Mouse (Mus musculus): Measurements from ENCODE around the gene Mms19. TPM values are rescaled to one million over a fixed set of nuclear protein-coding genes. Genes with fewer than 3 reads are reported as not detected.

Mms19 gene
- total RNA-seq, 2 experiments from 2014 or later, result 7.7 to 8.7 TPM

DNA sequence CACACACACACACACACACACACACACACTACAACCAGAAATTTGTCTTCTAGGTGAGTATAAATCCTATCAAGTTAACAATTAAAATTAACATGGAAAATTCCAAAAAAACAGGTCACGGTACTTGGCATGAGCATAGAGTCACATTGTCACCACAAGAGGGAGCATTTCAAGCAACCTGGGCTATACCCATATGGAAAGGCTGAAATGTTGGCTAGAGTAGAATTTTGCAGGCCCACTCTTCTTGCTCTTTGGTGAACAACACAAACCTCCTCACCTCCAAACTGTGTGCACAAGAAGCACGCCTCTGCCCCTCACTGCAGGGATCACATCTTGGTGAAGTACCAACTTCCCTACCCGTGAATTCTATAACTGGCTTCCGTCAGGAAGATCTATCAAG lies 82.1 kb downstream of the Mms19 start:
- no peak for DNase-seq

DNA sequence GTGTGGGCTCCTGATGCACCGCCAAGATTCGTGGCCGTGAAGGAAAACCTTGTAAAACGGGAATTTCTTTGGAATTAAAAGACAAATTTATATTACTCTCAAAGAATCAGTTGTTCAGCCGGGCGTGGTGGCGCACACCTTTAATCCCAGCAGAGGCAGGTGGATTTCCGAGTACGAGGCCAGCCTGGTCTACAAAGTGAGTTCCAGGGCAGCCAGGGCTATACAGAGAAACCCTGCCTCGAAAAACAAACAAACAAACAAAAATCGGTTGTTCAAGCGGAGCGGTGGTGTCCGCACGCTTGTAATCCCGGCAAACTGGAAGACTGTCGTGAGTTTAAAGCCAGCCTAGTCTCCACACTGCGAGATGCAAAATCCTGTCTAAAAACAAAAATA lies 84.6 kb downstream of the Mms19 start:
- no peak for DNase-seq

DNA sequence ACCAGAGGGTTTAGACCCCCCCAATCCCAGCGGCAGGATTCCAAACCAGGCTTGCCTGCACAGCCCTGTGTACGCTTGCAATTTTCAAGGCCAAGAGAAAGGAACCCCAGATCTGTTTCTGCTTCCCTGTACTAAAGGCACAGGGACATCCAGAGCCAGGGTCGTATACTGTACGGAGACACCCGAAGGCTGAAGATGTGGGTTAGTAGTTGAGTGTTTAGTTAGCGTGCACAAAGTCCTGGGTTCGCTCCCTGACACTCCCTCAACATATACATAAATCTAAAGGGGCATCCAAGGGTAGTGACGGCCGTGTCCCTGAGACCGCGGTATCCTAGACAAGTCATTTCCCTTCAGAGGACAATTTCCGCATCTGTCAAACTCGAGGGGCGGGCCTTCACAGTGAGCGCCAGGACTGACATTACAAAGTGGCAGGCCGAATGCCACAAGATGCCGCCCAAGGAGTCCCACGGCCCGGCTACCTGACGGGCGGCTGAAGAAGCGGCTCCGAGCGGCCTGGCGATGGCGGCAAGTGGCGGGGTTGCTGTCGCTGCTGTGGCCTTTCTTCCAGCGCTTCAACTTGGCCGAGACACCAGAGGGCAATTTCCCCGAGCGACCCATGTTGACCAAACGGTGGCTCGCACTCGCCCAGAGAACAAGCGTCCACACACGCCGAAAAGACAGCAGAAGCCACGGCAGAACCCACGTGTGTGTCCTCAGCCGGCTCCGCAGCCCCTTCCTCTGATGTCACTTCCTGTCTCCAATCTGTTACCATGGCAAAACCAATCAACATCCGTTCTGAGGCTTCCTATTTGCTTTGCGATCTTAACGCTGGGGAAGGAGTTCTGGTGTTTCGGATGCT lies 85.3 kb downstream of the Mms19 start, which contains the start of gene Rrp12:
Gene Rrp12 (minus strand): TSS at position 714 of the 859 bp plus-strand sequence.
- DNase-seq, result peak; percentile 74

DNA sequence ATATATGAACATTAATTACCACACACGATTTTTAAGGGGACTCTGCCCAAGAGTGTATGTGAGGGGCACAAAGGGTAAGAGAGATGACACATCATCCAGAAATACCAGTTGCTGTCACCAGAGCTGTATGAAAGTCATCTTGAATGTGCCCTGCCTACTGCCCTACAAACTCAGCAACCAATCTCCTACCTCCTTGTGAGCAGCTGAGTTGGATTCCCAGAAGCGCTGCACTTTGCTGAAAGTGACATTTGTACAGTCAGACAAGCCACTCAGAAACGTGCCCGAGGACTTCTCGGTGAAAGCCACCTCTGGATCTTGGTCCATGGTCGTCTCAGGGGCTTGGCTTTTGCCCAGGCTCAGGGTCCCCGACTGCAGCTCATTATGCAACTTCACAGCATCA lies 86.0 kb downstream of the Mms19 start:
- no peak for DNase-seq

Other genes with a start within 250 kb of the Mms19 start
- under 1 TPM; 0.59 to 0.79 TPM for gene Slit1, start 237.5 kb downstream of the Mms19 start, total RNA-seq (2021)
- 1 to 10 TPM; 6.1 to 8.1 TPM for gene Arhgap19, start 179.1 kb downstream of the Mms19 start, total RNA-seq (2021)
- gene Frat1, start 151.2 kb downstream of the Mms19 start, total RNA-seq (2021), result 1 to 10 TPM; 5.9 to 7.3 TPM
- gene Frat2, start 133.0 kb downstream of the Mms19 start, total RNA-seq (2021), result 10 to 100 TPM; 19.7 to 22.4 TPM
- gene Rrp12, start 85.0 kb downstream of the Mms19 start, total RNA-seq (2021), result 10 to 100 TPM; 31.0 to 37.5 TPM
- gene Pgam1, start 69.2 kb downstream of the Mms19 start, total RNA-seq (2021), result 10 to 100 TPM; 22.7 to 23.3 TPM
- 10 to 100 TPM; 11.4 to 16.4 TPM for gene Exosc1, start 47.7 kb downstream of the Mms19 start, total RNA-seq (2021)
- 10 to 100 TPM; 19.2 to 20.5 TPM for gene Zdhhc16, start 47.7 kb downstream of the Mms19 start, total RNA-seq (2021)
- gene Ubtd1, start 606 bp upstream of the Mms19 start, total RNA-seq (2021), result 10 to 100 TPM; 15.4 to 19.8 TPM
- 1,000 to 10,000 TPM in 1 of 2 experiments, 100 to 1,000 TPM in 1; 167 to 1,046 TPM for gene Ankrd2, start 54.8 kb upstream of the Mms19 start, total RNA-seq (2021)
- 1 to 10 TPM; 2.1 to 2.3 TPM for gene Hoga1, start 64.5 kb upstream of the Mms19 start, total RNA-seq (2021)
- under 1 TPM; 0.20 to 0.32 TPM for gene 4933411K16Rik, start 71.1 kb upstream of the Mms19 start, total RNA-seq (2021)
- gene Morn4, start 105.2 kb upstream of the Mms19 start, total RNA-seq (2021), result 1 to 10 TPM; 1.2 to 1.8 TPM
- gene Pi4k2a, start 109.3 kb upstream of the Mms19 start, total RNA-seq (2021), result 10 to 100 TPM; 10.4 to 12.2 TPM
- gene Avpi1, start 147.9 kb upstream of the Mms19 start, total RNA-seq (2021), result 1 to 10 TPM; 8.4 to 9.3 TPM
- 10 to 100 TPM in 1 of 2 experiments, 1 to 10 TPM in 1; 6.8 to 11.8 TPM for gene Marveld1, start 166.2 kb upstream of the Mms19 start, total RNA-seq (2021)
- 10 to 100 TPM; 10.3 to 12.0 TPM for gene Zfyve27, start 182.8 kb upstream of the Mms19 start, total RNA-seq (2021)
- gene Sfrp5, start 221.1 kb upstream of the Mms19 start, total RNA-seq (2021), result 1 to 10 TPM; 4.0 to 5.7 TPM

All from gastrocnemius, postnatal 25 days (tissue).